Mouse (Mus musculus): ENCODE results near the gene Cpa1. TPM values are rescaled to one million over a fixed set of nuclear protein-coding genes. Genes with fewer than 3 reads are reported as not detected.

Cpa1 gene
- not detected for polyA plus RNA-seq (2017; shearing (Covaris generic))

DNA sequence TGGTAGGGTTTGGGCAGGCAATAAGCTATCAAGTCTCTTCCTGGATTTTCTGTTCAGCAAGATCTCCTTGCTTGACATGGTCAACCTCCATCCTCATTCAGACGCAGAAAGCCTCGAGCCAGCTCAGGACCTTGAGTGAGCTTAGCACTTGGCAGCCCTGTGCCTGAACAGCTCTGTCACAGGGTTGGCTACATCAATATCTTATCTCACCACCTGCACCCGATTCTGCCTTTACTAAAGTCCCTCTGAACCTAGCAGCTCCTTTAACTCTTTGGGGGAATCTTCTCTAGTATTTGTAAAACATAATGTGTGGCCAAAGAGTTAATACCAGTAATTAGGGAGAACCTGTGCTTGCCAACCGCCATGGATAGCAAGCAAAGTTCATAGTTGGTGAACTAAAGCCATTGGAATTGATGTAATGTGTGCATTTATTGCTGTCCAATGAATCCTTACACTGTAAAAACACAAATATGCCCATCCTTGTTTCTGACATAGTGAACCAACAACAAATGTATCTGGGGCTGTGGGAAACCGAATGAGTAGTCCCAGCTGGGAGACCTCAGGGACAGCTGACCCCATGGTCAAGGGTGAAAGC is at the start of gene Cpa1:
Gene Cpa1 (plus strand): TSS at position 545 of the 595 bp plus-strand sequence.
- ATAC-seq: no peak

DNA sequence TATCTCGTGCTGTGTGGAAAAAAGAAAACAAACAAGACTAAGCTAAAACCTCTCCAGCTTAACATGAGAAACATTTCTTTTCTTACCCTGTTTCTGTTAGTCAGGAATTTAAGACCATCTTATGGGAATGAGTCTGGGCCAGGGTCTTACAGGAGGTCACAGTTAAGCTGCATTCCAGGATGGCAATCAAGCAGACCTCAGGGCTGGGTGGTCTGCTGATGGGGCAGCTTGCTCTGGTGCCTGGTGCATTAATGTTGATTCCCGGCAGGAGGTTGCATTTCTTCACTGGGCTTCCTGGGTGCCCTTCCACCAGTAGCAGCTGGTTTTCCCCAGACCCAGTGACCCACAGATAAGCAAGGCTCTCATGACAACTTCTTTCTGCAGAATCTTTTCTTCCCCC is 49.2 kb upstream of the Cpa1 start:
- ATAC-seq: no peak

DNA sequence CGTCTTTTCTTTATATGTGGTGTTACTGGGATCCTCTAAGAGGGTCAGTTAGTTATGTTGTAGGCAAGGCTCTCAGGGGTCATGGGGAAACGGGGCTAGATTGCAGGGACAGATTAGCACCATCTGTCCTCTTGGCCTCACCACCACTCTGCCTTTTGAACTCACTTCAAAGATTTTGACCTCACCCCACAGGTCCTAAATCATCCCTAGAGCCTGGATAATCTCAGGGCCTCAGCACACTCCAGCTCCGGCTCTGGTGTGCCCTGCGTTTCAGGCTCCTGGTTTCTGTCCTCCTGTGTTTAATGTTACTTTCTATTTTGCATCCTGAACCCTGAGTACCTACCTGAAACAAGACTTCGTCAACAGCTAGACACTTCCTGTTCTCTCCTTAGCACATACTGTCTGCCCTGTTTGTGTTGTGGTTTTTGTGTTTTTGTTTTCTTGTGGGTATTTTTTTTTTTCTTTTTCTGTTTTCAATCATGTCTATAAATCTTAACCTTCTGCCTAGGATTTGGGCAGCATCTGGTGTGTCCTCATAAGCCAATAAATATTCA is 47.1 kb upstream of the Cpa1 start:
- ATAC-seq: peak; percentile 92

DNA sequence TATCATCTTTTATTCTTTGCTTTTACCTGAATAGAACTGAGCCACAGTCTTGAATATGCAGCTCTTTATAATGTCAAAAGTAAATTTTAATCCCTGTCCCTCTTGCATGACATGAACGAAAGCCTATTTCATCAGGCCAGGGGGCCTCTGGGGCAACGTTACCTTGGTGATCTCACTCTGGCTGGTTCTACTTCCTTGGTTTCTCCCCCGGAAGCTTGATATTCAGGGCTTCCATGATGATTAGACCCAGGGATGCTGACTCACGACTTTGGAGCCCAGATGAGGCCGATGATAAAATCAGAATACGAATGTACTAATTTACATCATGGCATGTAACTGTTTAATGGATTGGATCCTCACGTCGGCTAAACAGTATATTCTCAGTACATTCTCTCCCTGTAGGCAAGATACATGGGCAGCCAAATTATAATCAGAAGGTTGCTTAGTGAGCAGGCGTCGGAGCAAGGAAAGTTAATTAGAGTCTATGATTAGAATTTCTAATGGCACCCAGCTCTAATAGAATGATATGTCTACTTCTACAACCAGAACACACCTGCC is 46.5 kb upstream of the Cpa1 start:
- no peak for ATAC-seq

DNA sequence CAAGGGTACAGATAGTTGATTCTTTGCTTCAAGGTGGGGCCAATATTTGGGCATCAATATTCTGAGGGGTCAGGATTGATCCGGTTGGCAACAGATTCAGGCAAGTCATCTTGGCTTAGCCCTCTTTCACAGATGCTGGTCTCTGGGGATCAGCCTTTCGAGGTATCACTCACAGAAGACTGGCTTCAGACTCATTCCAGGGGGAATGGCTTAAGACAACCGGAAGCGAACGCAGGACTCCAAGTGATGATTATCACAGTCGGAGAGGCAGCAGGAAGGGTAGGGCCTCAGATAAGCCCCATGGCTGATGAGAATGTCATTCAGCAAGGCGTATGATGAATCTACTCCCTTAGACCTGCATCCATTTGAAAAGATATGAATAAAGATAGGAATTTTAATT is 44.7 kb upstream of the Cpa1 start:
- ATAC-seq: no peak

DNA sequence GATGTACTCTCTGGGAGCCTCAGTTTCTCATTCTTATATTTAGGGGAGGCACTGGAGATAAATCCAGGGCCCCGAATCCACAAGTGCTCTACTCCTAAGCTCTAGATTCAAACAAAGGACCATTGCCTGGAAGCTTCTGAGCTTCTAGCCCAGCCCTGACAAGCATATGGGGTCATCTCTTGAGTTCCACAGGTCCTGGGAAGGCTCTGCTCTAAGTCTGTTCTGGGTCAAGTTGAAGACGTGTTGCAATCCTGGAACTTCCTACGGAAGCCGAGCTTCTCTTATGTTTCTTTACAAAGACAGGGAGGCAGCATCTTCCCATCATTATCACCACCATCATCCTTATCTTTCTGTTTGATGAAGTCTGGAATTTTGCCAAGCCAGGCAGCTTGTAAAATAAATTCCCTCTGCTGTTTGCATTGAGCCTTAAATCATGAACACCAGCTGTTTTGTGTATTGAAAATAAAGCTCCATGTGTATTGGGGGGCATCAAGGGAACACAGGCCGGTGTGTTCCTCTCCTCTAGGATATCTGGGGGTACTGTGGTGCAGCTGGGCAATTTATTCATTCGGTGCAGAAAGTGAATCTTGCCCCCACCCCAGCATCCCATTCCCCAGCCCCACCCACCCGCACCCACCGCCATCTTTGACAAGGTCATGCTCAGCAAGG is 42.7 kb upstream of the Cpa1 start:
- no peak for ATAC-seq

DNA sequence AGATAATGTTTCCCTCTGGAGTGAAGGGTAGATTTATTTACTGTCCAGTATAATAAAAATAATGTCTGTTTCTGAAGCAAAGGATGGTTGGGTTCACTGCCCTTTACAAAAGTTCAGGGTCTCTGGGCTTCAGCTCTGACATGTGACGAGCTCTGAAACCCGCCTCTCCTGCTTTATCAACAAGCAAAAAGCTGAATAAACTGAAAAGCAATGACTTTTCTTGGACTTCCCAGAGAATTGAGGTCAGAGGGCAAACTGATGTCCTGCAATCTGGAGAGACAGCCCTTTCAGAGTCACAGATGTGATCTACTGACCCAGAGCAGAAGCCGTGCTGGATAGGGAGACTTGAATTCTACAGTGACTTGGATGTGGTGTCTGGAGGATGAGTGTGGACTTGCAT is 39.0 kb upstream of the Cpa1 start:
- ATAC-seq: no peak

DNA sequence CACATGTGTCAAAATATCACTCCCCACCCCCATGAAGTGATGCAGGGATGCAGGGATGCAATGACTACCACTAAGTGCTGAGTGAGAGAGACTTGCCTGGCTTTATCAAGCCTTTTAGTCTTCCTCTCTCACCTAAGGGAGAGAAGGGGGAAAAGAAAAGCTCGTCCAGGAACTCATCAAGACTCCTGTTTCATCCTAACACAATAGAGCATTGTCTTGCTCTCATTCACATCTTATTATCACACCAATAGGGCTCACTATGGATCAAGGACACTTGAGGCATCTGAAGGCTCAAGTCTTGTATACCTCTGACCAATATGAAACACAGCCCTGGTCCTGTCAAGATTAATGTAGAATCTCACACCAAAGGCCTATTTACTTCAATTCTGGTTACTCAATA is 38.0 kb upstream of the Cpa1 start:
- no peak for ATAC-seq

DNA sequence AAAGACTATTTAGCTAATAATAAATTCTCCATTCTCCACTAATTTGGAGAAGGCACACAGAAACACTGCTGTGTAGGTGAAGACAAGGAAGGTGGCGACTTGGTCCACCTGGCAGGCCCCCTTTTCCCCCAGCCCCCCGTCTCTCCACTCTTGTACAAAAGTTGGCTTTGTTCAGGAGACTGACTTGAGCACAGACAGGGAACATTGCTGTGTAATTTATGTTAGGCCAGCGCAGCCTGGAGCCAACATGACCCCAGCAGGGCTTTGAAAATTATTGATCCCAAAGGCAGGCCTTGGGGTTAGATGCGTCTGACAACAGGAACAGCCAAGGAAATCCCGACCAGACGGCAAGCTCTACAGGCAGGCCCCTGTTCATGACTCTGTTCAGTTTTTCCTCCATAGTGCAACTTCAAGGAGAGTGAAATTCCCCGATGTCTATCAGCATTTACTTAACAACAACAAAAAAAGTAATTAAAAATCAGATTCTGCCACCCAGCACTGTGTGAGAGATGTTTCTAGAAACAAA is 34.6 kb upstream of the Cpa1 start:
- no peak for ATAC-seq

DNA sequence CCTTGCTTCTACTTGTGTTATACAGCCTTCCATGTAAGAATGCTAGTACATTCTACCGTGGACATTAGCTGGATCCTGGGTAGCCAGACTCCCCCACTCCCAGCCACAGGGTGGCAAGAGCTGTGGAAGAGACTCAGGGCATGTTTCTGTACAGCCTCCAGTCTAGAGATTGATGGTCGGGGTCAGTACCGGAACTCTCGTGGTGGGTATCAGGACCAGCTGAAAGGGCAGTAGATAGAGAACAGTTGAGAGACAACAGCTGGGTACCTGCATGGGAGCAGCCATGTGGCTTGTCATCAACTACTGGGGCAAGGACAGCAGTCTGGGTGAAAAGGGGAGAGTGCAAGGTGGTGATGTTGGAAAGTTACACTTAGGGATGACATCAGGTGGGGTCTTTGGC is 33.9 kb upstream of the Cpa1 start:
- ATAC-seq: no peak

DNA sequence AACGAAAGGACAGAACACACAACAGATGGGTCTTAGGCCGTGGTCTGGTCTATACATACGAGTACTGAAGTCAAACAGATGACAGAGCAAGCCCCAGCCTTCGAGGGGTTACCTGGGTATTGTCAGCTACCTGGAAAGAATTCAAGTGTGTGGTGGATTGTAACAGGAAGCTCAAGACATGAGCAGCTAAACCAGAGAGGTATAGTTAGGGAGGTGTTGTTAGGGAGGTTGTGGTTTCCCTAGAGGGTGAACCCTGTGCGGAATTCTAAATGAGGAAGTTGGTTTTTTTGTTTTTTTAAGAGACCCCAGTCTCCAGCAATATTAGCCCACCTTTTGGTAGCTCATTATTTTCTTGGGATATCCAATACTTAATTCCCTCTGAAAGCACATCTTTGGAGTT is 33.3 kb upstream of the Cpa1 start:
- no peak for ATAC-seq

DNA sequence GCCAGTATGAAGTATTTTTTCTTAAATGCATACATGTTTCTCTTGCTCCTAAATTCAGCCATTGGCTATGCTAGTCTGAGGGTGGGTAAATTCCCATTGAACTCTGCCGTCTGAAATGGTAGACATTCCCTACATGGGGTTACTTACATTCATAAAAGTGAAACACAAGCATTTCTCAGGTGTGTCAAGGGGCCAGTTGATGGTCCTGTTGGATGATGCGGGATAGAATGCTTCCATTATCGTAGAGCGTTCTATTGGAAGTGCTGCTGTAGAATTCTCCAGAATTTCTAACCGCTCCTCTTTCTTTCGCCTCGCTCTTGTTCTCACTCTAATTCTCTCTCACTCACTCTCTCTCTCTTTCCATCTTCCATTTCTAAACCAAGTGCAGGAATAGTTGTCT is 28.3 kb upstream of the Cpa1 start, which contains the start of gene Cpa5:
Gene Cpa5 (plus strand): TSS at position 301 of the 400 bp plus-strand sequence.
- no peak for ATAC-seq

DNA sequence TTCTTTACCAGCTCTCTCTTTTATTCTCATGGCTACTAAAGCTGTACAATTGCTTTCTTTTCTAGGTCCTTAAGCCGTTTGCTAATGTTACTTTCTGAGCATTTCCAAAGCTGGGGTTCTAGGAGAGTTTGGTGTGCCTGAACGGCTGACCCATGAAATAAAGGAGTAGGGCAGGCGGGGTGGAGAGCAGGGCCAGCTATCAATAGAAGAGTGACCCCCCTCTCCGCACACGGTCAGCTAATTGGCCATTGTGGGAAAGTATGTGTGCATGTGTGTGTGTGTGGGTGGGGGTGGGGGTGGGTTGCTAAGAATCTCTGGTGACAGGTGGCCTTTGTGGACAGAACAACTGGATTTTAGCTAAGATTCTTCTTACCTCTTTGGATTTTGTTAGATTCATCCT is 27.8 kb upstream of the Cpa1 start:
- ATAC-seq: no peak

DNA sequence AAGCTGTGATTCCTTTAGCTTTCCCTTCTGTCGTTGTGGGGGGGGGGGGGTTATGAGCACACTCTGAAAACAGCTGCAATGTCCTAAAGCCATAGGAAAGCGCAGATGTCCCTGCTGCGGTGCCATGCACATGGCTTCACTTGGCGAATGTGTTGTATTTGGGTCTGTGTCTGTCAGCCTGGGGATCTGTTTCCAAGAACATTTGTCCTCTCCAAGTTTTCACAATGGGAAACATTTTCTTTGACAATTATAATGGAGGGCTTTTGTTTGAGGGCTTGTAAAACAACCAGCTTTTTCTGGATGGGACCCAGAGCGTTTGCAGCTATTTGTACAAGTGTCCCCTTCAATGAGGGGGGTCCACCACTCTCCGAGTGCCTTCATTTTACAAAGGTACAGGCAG is 24.8 kb upstream of the Cpa1 start:
- ATAC-seq: no peak

DNA sequence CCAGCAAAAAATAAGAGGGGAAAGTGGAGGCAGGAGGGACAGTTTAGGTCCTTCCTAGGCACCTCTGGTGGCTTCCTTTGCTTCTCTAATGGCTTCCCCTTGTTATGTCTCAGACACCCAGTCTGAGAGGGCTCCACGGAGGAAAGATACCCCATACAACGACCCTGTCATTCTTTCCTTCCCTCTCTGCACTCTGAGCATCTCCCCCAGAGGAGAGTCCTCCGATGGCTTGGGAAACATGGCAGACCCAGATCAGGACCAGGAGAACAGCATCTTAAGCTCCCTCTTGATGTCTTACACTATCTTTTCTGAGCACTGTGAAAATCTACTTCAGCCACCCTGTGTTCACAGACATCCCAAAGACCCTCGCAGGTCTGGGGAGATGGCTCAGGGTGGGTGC is 23.3 kb upstream of the Cpa1 start:
- no peak for ATAC-seq

DNA sequence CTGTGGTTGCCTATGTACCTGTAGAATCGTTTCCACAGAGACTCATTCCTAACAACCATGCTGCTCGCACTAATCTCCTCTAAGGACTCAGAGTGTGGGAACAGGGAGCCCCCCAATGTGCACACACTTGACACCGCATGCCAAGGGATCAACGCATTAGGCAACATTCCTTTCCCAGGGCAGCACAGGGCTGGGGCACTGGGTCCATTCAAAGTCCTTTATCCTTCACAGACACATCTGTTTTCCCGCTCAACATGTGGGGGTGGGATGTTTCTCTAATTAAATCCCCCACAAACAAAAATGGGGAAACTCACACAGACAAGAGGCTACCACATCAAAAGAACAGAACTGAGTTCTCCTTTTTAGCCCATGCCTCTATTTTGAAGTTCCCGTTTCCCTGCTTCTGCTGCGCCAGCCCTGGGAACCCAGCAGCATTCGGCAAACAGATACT is 22.5 kb upstream of the Cpa1 start:
- ATAC-seq: no peak

DNA sequence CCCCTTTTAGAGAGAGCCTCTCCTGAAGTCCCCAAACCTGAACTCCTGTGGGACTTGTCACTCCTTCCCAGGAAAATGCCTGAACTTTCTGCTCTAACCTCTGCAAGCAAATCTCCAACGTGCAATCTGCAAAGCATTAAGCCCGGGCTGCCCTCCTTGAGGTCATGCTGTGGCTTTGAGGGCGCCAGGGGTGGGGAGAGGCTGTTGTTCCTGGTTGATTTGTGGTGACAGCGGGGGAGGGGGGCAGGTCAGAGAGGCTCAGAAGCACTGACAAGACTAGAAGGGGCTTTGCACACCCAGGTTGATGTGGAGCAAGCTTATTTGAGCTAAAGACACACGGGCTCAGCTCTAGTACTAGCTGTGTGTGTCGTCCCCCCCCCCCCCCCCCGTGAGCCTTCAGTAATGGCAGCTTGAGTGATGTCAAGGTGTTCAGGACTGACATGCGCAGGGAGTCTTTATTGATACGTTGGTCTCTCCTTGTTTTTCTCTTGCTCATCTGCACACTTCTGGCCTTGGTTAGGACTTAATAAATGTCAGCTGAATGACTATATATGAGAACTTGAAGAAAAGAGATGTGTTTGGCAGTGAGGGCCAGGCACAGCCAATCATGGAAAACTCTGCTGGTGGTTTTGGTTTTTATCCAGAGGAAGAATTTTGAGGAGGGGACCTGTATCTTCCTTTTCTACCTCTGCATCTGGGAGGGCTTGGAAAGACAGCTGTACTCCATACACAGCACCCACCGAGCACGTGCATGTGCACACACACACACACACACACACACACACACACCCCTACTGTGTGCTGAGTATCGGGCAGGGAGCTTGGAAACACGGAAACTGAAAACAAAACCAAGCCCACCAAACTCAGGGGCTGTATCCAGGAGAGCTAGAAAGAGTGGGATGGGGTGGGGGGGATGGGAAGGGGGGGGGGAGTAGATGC is 21.7 kb upstream of the Cpa1 start:
- no peak for ATAC-seq

DNA sequence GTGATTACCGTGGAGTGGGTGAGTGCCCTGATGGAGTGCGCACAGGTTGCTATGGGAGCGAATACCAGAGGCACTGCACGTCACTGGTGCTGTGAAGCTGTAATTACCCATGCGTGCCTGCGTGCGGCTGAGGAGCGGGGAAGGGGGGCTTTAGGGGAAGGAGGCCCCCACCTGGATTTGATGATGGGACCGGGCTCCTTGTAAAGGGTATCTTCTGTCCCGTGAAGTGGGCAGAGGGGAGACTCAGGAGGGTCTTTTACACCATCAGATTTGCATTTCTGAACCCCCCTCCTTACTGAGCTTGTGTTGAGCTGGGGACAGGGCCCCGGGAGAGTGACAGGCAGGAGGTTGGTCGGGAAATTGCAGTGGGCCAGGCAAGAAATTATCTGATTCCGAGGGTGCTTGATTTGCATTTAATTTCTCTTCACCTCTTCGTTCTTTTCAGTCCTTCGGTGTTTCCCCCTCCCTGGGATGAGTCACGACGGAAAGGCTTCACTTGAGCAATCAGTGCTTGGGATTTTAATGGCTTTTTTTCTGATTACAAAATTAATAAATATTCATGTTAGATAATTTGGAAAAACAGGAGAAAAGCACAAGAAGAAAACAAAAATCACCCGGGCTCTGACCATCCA is 20.9 kb upstream of the Cpa1 start:
- no peak for ATAC-seq

DNA sequence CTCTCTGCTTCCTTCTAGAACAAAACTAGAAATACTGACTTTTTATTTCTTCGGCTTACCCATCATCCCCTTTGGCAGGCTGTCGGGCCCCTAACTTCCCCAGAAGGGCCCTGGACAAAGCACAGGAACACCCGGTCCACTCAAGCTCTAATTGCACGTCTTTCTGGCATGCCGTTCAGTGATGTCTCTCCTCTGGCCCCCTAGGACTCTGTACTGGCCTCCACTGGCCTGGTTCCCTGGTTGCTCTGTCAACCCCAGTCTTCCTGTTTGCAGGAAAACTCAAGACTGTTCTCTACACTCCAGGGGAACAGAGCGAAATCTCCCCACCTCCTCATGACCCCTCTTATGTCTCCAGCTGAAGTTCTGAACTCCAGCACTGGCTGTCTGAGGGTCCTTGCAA is 20.3 kb upstream of the Cpa1 start:
- no peak for ATAC-seq

DNA sequence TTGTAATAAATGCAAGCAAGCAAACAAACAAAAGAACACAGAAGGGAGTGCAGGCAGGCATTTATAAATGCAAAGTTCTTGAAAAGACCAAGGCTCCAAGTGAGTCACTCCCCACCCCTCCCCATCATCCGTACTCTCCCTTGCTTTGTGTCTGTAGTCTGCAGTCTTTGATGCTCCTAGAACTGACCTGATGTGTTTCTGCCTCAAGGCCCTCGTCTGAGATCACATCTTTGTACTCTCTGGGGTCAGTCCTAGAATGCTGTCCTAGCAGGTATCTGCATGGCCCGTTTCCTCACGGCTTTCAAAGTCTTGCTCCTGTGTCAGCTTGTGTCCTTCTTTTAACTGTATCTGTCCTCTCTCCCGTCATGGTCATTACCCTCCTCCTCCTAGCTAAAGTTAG is 19.4 kb upstream of the Cpa1 start:
- no peak for ATAC-seq

DNA sequence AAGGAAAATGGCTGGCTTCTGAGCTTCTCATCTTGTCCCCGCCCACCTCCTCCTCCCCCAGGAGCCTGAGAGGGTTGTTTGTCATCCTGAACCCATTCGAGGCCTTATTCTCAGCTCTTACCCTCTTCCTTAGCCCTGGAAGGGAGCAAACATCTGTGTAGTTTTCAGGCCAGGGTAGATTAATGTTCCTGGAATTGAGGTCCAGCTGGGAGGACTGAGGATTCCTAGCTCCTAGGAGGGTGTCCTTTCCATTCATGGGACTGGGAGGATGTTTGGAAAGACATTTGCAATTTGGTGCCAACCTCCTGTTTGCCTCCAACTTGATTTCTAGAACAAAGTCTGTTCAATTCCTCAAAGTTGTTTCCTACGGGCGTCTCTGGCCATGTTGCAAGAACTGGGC is 18.4 kb upstream of the Cpa1 start:
- ATAC-seq: no peak

DNA sequence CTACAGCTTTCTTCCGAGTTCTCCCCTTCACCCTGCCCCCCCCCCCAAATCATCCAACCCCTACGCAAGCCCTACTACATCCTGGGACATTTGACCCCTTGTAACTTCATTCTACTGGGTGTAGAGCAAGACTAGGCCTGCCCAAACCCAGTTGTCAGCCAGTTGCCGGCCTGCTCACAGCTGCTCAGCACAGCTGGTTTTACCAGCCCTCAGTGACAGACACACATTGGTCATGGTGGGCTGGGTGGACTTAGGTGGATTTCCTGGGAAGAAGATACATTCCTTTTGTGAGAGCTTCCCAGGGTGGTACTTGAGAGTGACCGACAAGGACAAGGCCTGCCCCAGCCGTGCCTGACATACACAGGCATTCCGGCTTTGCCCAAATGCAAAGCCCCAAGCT is 18.0 kb upstream of the Cpa1 start:
- ATAC-seq: no peak

Measured in activated CD4-positive, CD25-positive, alpha-beta regulatory T cell, adult 4 months (primary cell).